Mouse (Mus musculus) mature B cell (primary cell): ENCODE measurements around the gene Evc2.

Experiments
- in situ Hi-C: fragments of 300-500 bp; cut with MboI; formaldehyde crosslinking; loops from 2 replicates; pipeline ENCODE4 v1.14.3; 2019

Evc2 gene

DNA sequence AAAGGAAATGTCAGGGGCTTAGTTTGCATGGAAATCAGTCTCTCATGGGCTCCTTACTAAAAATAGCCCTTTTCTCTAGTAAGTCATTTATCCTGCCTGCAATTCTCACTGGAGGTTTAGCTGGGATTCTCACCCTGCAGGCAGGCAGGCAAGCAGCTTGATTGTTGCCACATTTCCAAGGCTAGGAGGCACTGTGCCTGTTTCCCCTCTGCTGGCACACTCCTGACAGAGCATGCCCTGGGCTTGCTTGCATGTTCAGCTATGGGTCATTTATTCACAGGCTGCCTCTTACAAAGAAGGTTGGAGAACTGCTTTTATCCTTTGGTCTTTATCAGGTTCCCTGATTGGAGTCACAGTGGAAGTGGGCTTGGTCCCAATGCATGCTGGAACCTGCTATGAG is 27.5 kb downstream of the Evc2 start:
- in situ Hi-C loops = no loop called here

- in situ Hi-C loops = no loop called here
Observed at GRCm38 (mm10) chr5:37368796-37369195, 30.5 kb downstream of the Evc2 start.

- in situ Hi-C loops = no loop called here
Observed at GRCm38 (mm10) chr5:37377376-37377775, 39.1 kb downstream of the Evc2 start.

GRCm38 (mm10) chr5:37380641-37381040 is 42.3 kb downstream of the Evc2 start:
- in situ Hi-C loops = no loop called here

GRCm38 (mm10) chr5:37383570-37383969 is 45.3 kb downstream of the Evc2 start:
- in situ Hi-C loops = no loop called here

DNA sequence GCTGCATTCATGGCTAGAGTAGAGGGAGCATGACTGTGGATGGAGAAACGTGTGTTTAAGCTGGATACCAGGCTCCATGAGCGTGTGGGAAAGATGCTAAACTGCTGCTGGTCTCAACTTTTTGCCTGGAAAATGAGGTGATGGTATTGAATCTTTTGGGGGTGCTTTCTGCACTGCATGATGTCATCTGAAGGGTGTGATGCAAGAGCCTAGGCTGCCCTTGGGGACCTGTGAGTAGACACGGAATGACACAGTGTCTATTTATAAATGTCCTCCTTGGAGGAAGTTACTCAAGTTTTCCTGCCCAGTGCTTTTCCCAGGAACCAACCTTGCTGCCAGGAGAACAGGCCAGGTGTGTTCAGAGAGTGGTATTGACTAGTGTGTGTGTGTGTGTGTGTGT is 50.3 kb downstream of the Evc2 start:
- in situ Hi-C loops = no loop called here

DNA sequence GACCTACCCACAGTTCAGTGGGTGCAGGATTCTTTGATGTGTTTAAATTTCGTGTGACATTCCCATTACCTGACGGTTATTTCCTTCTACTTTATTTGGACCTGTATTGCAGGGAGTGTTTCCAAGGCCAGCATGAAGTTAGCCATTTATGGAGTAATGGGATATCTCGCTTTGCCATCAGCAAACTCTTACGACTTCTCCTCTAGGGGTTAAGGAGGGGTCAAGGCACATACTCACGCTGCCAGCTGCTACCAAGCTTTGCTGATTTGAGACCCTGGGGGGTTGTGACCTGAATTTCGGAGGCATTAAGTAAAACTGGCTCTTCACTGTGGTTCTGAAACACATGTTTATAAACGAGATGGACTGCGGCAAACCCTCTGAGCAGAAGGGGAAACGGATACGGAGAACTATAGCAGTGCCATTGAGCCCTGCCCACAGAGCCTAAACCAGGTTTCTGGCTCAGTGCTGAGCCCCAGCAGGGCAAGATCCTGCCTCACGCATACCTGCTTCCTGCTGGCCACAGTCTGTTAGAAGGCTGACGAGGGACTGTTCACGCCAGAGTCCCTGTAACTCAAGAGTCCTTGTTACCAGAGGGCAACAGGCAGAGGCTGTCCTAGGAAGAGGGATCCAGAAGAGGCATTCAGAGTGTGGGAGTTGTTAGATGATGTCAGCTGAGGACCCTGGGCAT is 51.7 kb downstream of the Evc2 start:
- in situ Hi-C loops = no loop called here

- in situ Hi-C loops = no loop called here
Observed at GRCm38 (mm10) chr5:37390923-37391322, 52.6 kb downstream of the Evc2 start.

- in situ Hi-C loops = no loop called here
Observed at GRCm38 (mm10) chr5:37391901-37392300, 53.6 kb downstream of the Evc2 start.

GRCm38 (mm10) chr5:37395172-37396030 is 57.1 kb downstream of the Evc2 start:
- in situ Hi-C loops = no loop called here

DNA sequence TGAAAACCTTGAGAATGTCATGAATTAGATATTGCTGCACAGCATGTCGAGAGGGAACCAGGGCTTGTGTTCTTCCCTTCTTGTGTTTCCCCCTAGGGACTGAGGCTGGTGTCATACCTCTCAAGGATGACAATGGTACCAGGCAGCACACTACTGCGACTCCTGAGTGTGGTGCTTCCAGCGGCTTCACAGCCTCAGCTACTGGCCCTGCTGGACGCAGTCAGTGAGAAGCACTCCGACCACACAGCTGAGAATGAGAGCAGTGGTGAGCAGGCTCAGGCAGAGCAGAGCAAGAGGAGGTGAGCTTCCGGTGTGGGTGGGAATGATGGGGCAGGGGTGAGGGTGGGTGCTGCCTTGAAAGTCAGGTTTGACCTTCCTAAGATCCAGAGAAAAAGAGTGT is 80.7 kb downstream of the Evc2 start:
- in situ Hi-C loops = no loop called here

- in situ Hi-C loops = no loop called here
Observed at GRCm38 (mm10) chr5:37427210-37427609, 88.9 kb downstream of the Evc2 start.

DNA sequence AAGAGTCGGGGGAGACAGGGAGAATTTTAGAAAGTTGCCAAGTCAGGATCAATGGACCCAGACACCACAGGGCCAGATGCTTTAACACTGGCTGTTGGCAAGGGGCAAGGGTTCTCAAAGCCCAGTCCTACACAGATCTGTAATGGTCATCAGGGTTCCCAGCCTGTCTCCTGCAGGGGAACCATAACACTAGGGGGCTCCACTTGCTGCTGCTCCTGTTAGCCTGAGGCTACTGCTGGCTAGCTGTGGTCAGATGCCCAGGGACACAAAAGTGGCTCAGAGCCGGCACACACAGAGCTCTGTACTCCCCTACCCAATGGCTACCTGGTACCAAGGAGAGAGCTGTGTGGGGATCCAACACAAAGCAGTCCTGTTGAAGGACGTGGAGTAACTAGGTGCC is 97.1 kb downstream of the Evc2 start:
- in situ Hi-C loops = no loop called here

GRCm38 (mm10) chr5:37442767-37443166 is 104.5 kb downstream of the Evc2 start:
- in situ Hi-C loops = no loop called here

- in situ Hi-C loops = no loop called here
Observed at GRCm38 (mm10) chr5:37447546-37447945, 109.2 kb downstream of the Evc2 start.

GRCm38 (mm10) chr5:37456590-37456989 is 118.3 kb downstream of the Evc2 start:
- in situ Hi-C loops = no loop called here

DNA sequence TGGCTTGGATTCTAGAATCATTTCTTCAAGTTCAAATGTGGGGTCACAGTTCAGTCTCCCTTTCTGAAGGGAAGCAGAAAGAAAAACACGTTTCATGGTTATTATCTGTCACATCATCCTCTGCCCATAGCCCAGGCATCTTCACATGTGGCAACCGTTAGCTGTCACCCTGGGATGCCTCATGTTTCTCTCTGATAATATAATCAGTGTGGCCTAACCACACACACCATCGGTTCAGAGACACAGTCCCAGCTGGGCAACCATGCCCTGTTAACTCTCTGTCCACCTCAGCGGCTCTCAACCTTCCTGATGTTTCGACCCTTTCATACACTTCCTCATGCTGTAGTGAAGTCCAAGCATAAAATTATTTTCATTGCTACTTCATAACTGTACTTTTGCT is 118.9 kb downstream of the Evc2 start:
- in situ Hi-C loops = no loop called here

DNA sequence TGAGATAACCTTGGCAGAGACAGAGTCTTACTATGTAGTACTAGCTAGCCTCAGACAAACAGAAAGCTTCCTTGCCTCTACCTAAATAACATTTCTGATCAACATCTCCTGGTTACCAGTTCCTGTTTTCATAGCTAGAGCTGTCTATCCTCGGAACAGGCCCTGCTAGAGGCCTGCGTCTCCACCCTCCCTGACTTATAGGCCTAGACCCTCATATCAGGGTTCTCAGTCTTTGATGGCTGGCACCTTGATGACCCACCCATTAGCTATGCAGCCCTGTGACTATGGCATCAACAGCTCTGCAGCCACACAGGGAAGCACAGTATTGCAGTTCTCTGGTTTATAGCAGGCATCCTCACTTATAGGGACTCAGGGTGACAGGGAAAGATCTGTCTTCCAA is 119.5 kb downstream of the Evc2 start:
- in situ Hi-C loops = no loop called here

- in situ Hi-C loops = no loop called here
Observed at GRCm38 (mm10) chr5:37458236-37458635, 119.9 kb downstream of the Evc2 start.

DNA sequence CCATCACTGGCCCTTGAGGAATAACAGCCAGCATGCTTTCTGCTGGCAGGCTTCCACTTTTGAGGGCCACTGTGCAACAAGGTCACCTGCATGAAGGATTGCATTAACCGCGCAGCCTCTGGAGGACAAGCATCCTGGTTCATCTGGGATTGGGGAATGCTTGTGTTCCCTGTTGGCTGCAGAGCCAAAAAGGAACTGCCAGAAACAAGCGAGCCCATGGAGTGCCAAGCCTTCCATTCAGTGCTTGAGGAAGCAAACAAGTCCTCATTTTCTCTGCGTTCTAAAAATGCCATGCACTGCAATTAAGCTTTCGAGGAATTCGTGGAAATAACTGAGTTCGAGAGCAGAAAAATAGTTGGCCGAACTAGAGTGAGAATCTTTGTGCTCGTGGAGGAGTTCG is 127.2 kb downstream of the Evc2 start:
- in situ Hi-C loops = no loop called here

GRCm38 (mm10) chr5:37467646-37468045 is 129.3 kb downstream of the Evc2 start:
- in situ Hi-C loops = no loop called here

- in situ Hi-C loops = no loop called here
Observed at GRCm38 (mm10) chr5:37469031-37469430, 130.7 kb downstream of the Evc2 start.

- in situ Hi-C loops = no loop called here
Observed at GRCm38 (mm10) chr5:37471584-37471983, 133.3 kb downstream of the Evc2 start.
